Mouse (Mus musculus) liver, adult 2 months (tissue): ENCODE measurements around the gene Sorcs1.

ENCODE experiments used
- CTCF ChIP-seq: fragments of 200-500 bp; IDR thresholded peaks from 2 replicates; pipeline ENCODE4 v1.5.1; 2011; ENCODE audit warnings: low read depth, low read length, control low read depth
- POLR2A ChIP-seq: fragments of 200-500 bp; IDR thresholded peaks from 2 replicates; pipeline ENCODE4 v1.6.1; 2011; ENCODE audit warnings: low read length, control low read depth; ENCODE audit not compliant: insufficient read depth; ENCODE audit errors: extremely low read depth

- TF ChIP-seq CTCF: no peak
- TF ChIP-seq POLR2A: no peak
These were observed 108.7 kb downstream of the Sorcs1 start for GRCm38 (mm10) chr19:50569669-50570195.
